Mouse (Mus musculus): Measurements from ENCODE around the gene Rnf6. TPM values are rescaled to one million over a fixed set of nuclear protein-coding genes. Genes with fewer than 3 reads are reported as not detected.

Rnf6 gene
- total RNA-seq, 4 experiments from 2014 or later: 48.8 to 67.7 (median 62.8) TPM

Other genes starting within 250 kb of the Rnf6 start
- under 1 TPM in 2 of 4 experiments, not detected in 2; 0.54 to 0.55 TPM for gene Cyp3a25, start 211.9 kb downstream of the Rnf6 start, total RNA-seq (2022)
- gene Cyp3a59, start 142.3 kb downstream of the Rnf6 start, total RNA-seq (2022): not detected
- gene Gm5565, start 61.0 kb downstream of the Rnf6 start, total RNA-seq (2022): not detected
- not detected for gene Gm6309, start 50.8 kb downstream of the Rnf6 start, total RNA-seq (2022)
- gene 1700001J03Rik, start 36.3 kb downstream of the Rnf6 start, total RNA-seq (2022): 1 to 10 TPM in 3 of 4 experiments, under 1 TPM in 1; 0.44 to 4.3 (median 2.1) TPM
- 10 to 100 TPM; 49.4 to 93.5 (median 75.7) TPM for gene Cdk8, start 9.7 kb upstream of the Rnf6 start, total RNA-seq (2022)
- gene Wasf3, start 163.4 kb upstream of the Rnf6 start, total RNA-seq (2022): 10 to 100 TPM; 23.8 to 26.9 (median 25.3) TPM